Mouse (Mus musculus): Measurements from ENCODE around the gene Tecr. TPM values are rescaled to one million over a fixed set of nuclear protein-coding genes. Genes with fewer than 3 reads are reported as not detected.

The Tecr gene
- polyA plus RNA-seq, 1 experiment, result 193 TPM

DNA sequence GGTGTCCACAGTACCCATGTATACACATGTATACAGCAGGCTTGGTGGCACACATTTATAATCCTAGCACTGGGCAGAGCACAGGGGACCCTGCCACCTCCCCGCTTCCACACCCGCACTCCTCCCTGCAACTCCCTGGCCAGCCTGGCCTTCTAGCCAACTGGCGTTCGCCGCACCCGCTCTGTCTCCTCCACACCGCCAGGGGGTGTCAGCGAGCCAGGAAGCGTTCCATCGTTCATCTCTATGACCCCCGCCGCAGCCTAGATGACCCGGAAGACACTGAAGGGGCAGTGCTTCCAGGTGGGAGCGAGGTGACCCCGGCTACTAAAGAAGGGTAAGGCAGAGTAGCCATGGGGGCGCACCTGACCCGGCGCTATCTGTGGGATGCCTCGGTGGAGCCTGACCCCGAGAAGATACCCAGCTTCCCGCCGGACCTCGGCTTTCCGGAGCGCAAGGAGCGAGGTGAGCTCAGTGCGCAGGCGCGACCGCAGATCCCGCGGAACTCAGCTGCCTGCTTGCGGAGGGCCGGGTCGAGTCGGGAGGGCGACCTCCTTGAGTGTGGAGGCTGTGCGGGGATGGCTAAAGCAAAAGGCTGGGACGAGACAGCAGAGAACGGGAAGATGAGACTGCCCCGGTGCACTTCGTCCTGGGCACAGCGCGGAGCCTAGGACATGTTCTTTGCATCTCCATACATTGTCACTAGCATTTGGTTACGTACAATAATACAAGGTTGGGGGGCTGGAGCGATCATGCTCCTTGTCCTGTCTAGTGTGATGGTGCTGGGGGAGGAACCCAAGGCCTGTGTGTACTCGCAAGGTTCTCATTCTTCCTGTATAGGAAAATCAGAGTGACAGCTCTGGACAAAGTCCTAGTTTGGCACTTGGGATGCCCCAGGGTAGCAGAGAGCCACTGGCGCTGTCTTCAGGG, 41.0 kb downstream of the Tecr start, which contains the start of gene Ndufb7:
Gene Ndufb7 (plus strand): TSS at position 203 of the 927 bp plus-strand sequence.
- Histone ChIP-seq H3K79me3 (ENCODE audit: low read depth) (peaks cover 15% of the 10 kb centered on the region), H3ac (ENCODE audit: control insufficient read depth, insufficient read length, low read depth) (peak within 1 kb of the TSS; percentile 94), H3K4me3 (ENCODE audit: insufficient read depth, poor library complexity, severe bottlenecking) (peak within 1 kb of the TSS; percentile 74), H3K36me3 (ENCODE audit: control insufficient read depth, insufficient read depth) (peaks cover 16% of the 10 kb centered on the region), H3K79me2 (ENCODE audit: control insufficient read depth, insufficient read depth) (peaks cover 26% of the 10 kb centered on the region), H3K27me3 (ENCODE audit: control insufficient read depth, insufficient read depth, insufficient read length) (peaks cover 3% of the 10 kb centered on the region)
- TF ChIP-seq USF1 (IDR thresholded peaks at IDR 0.05; ENCODE audit: low read depth), result no peak
- TF ChIP-seq MYOD1 (IDR thresholded peaks at IDR 0.05; ENCODE audit: control insufficient read depth, insufficient read length, low read depth), result no peak
- no peak for TF ChIP-seq MYOG (IDR thresholded peaks at IDR 0.05; ENCODE audit: control insufficient read depth, extremely low read depth, insufficient read length)
- no peak for TF ChIP-seq FOSL1 (IDR thresholded peaks at IDR 0.05; ENCODE audit: insufficient read depth, low read length, poor library complexity, severe bottlenecking)
- no peak for TF ChIP-seq CEBPB (IDR thresholded peaks at IDR 0.05; ENCODE audit: low read depth)
- TF ChIP-seq CTCF (IDR thresholded peaks at IDR 0.05; ENCODE audit: control insufficient read depth, insufficient read depth, insufficient read length), result peak; percentile 66
- TF ChIP-seq MAX (IDR thresholded peaks at IDR 0.05), result no peak

DNA sequence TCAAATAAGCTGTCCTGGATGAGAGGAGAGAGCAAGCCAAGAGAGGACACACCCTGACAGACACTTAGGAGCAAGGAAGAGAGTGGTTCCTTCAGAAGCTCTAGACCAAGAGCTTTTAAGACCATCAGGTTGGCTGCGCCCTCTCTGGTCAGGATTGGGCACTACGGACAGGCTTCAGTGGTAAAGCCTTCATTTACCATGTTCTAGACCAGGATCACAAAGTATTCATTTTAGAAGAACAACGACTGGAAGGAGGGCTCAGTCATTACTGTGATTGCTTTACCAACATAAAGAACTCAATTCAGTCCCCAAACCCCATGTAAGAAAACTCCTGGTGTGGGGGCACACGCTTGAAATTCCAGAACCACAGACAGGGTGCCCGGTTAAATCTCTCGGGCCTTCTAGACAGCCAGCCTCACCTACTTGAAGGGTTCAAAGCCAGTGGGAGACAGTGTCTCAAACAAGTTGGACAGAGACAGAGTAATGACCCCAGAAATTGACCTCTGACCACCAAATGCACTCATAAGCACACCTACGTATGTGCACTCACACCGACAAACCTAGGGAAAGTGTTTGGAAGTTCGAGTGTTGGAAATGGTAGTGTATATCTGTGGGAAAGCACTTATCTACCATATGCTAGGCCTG, 41.9 kb downstream of the Tecr start:
- Histone ChIP-seq H3K79me3 (ENCODE audit: low read depth) (peaks cover 15% of the 10 kb centered on the region), H3K79me2 (ENCODE audit: control insufficient read depth, insufficient read depth) (peaks cover 26% of the 10 kb centered on the region), H3K27me3 (ENCODE audit: control insufficient read depth, insufficient read depth, insufficient read length) (peaks cover 3% of the 10 kb centered on the region), H3K4me3 (ENCODE audit: insufficient read depth, poor library complexity, severe bottlenecking) (no peak overlapping the region), H3ac (ENCODE audit: control insufficient read depth, insufficient read length, low read depth) (no peak overlapping the region), H3K36me3 (ENCODE audit: control insufficient read depth, insufficient read depth) (peaks cover 10% of the 10 kb centered on the region)
- TF ChIP-seq USF1 (IDR thresholded peaks at IDR 0.05; ENCODE audit: low read depth) (no peak), MAX (IDR thresholded peaks at IDR 0.05) (no peak), CEBPB (IDR thresholded peaks at IDR 0.05; ENCODE audit: low read depth) (no peak), MYOD1 (IDR thresholded peaks at IDR 0.05; ENCODE audit: control insufficient read depth, insufficient read length, low read depth) (no peak), MYOG (IDR thresholded peaks at IDR 0.05; ENCODE audit: control insufficient read depth, extremely low read depth, insufficient read length) (no peak), FOSL1 (IDR thresholded peaks at IDR 0.05; ENCODE audit: insufficient read depth, low read length, poor library complexity, severe bottlenecking) (no peak), CTCF (IDR thresholded peaks at IDR 0.05; ENCODE audit: control insufficient read depth, insufficient read depth, insufficient read length) (no peak)

DNA sequence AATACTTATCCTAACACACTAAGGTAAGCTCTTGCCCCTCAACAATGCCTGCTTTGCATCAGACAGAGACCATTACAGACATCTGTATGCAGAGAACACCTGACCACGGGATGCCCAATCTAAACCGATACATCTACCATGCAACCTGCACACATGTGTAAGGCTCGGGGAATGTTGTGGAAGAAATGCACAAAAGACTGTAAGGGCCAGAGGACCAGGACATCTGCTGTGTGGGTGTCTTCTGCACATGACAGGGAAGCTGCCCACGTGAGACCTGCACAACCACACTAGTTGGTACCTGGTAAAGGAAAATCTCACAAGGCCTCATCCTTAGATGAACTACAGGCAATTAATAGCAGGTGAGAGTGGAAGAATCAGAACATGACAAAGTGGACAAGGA, 44.5 kb downstream of the Tecr start:
- peaks cover 3% of the 10 kb centered on the region for H3K27me3 ChIP-seq (ENCODE audit: control insufficient read depth, insufficient read depth, insufficient read length)
- TF ChIP-seq MYOD1 (IDR thresholded peaks at IDR 0.05; ENCODE audit: control insufficient read depth, insufficient read length, low read depth), result no peak
- TF ChIP-seq CEBPB (IDR thresholded peaks at IDR 0.05; ENCODE audit: low read depth), result no peak
- no peak for TF ChIP-seq CTCF (IDR thresholded peaks at IDR 0.05; ENCODE audit: control insufficient read depth, insufficient read depth, insufficient read length)
- TF ChIP-seq FOSL1 (IDR thresholded peaks at IDR 0.05; ENCODE audit: insufficient read depth, low read length, poor library complexity, severe bottlenecking), result no peak

DNA sequence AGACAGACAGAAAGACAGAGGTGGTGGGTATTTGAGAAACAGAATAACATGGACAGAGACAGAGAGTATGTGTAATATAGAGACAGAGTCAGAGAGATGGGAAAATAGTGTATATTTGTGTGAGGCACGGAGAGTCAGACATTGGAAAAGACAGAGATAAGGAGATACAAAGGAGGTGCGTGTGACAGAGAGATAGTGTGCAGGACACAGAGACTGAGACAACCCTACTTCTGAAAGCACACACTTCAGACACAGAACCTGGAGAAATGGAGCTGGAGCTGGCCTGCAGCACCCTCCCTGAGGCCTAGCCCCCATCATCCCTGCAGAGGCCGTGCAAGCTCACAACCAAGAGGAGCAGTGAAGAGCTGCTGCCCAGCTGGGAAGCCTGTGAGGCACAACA, 45.1 kb downstream of the Tecr start:
- Histone ChIP-seq H3K36me3 (ENCODE audit: control insufficient read depth, insufficient read depth) (no peaks in the 10 kb centered on the region), H3K27me3 (ENCODE audit: control insufficient read depth, insufficient read depth, insufficient read length) (peaks cover 3% of the 10 kb centered on the region), H3K79me2 (ENCODE audit: control insufficient read depth, insufficient read depth) (peaks cover 10% of the 10 kb centered on the region), H3K79me3 (ENCODE audit: low read depth) (peaks cover 8% of the 10 kb centered on the region), H3ac (ENCODE audit: control insufficient read depth, insufficient read length, low read depth) (no peak overlapping the region), H3K4me3 (ENCODE audit: insufficient read depth, poor library complexity, severe bottlenecking) (no peak overlapping the region)
- TF ChIP-seq MYOG (IDR thresholded peaks at IDR 0.05; ENCODE audit: control insufficient read depth, extremely low read depth, insufficient read length) (no peak), USF1 (IDR thresholded peaks at IDR 0.05; ENCODE audit: low read depth) (no peak), CEBPB (IDR thresholded peaks at IDR 0.05; ENCODE audit: low read depth) (no peak), MAX (IDR thresholded peaks at IDR 0.05) (no peak)

More for the DNA sequence above, 44.5 kb downstream of the Tecr start:
- no peak overlapping the region for H3ac ChIP-seq (ENCODE audit: control insufficient read depth, insufficient read length, low read depth)
- no peaks in the 10 kb centered on the region for H3K36me3 ChIP-seq (ENCODE audit: control insufficient read depth, insufficient read depth)
- H3K79me3 ChIP-seq (ENCODE audit: low read depth), result peaks cover 11% of the 10 kb centered on the region
- H3K4me3 ChIP-seq (ENCODE audit: insufficient read depth, poor library complexity, severe bottlenecking), result no peak overlapping the region
- H3K79me2 ChIP-seq (ENCODE audit: control insufficient read depth, insufficient read depth), result peaks cover 15% of the 10 kb centered on the region

DNA sequence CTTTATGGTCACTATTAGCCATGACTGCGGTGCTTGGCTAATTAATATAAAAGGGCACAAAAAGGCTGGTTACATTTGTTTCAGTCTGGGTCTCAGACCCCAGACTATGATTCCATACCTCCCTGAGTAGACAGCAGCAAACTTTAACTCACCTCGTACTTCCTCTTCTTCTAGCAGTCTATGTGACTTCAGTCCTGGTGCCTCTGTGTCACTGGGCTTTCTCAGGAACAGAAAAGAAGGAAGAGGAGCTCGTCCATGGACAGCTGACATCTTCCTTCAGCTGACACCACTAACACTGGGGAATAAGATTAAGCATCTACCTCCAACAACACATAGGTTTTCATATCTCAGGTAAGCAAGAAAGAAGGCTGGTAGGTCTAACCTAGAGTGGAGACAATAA, 72.0 kb downstream of the Tecr start, which contains the start of gene Olfr370:
Gene Olfr370 (plus strand): TSS at position 45 of the 400 bp plus-strand sequence.
- H3K36me3 ChIP-seq (ENCODE audit: control insufficient read depth, insufficient read depth), result no peaks in the 10 kb centered on the region
- no peak within 1 kb of the TSS for H3K4me3 ChIP-seq (ENCODE audit: insufficient read depth, poor library complexity, severe bottlenecking)
- H3K79me3 ChIP-seq (ENCODE audit: low read depth), result no peaks in the 10 kb centered on the region
- TF ChIP-seq MYOG (IDR thresholded peaks at IDR 0.05; ENCODE audit: control insufficient read depth, extremely low read depth, insufficient read length) (no peak), MAX (IDR thresholded peaks at IDR 0.05) (no peak), USF1 (IDR thresholded peaks at IDR 0.05; ENCODE audit: low read depth) (no peak), FOSL1 (IDR thresholded peaks at IDR 0.05; ENCODE audit: insufficient read depth, low read length, poor library complexity, severe bottlenecking) (no peak), CTCF (IDR thresholded peaks at IDR 0.05; ENCODE audit: control insufficient read depth, insufficient read depth, insufficient read length) (no peak), CEBPB (IDR thresholded peaks at IDR 0.05; ENCODE audit: low read depth) (no peak), MYOD1 (IDR thresholded peaks at IDR 0.05; ENCODE audit: control insufficient read depth, insufficient read length, low read depth) (no peak)
- H3ac ChIP-seq (ENCODE audit: control insufficient read depth, insufficient read length, low read depth), result no peak within 1 kb of the TSS
- peaks cover under 1% of the 10 kb centered on the region for H3K27me3 ChIP-seq (ENCODE audit: control insufficient read depth, insufficient read depth, insufficient read length)
- no peaks in the 10 kb centered on the region for H3K79me2 ChIP-seq (ENCODE audit: control insufficient read depth, insufficient read depth)
